Mouse (Mus musculus) kidney, adult 2 months (tissue): ENCODE results near the gene Cdk11b.

Source experiments
- CTCF ChIP-seq: fragments of 200-500 bp; conservative IDR thresholded peaks from 2 replicates; pipeline ENCODE4 v1.5.1; 2011; ENCODE audit warnings: low read depth, mild to moderate bottlenecking, control low read depth, low read length, moderate library complexity, mixed read lengths; ENCODE audit not compliant: insufficient read depth, insufficient read length
- POLR2A ChIP-seq: fragments of 200-500 bp; IDR thresholded peaks from one replicate; pipeline ENCODE4 v1.6.1; 2011; ENCODE audit warnings: low read depth, low read length, control low read depth

DNA sequence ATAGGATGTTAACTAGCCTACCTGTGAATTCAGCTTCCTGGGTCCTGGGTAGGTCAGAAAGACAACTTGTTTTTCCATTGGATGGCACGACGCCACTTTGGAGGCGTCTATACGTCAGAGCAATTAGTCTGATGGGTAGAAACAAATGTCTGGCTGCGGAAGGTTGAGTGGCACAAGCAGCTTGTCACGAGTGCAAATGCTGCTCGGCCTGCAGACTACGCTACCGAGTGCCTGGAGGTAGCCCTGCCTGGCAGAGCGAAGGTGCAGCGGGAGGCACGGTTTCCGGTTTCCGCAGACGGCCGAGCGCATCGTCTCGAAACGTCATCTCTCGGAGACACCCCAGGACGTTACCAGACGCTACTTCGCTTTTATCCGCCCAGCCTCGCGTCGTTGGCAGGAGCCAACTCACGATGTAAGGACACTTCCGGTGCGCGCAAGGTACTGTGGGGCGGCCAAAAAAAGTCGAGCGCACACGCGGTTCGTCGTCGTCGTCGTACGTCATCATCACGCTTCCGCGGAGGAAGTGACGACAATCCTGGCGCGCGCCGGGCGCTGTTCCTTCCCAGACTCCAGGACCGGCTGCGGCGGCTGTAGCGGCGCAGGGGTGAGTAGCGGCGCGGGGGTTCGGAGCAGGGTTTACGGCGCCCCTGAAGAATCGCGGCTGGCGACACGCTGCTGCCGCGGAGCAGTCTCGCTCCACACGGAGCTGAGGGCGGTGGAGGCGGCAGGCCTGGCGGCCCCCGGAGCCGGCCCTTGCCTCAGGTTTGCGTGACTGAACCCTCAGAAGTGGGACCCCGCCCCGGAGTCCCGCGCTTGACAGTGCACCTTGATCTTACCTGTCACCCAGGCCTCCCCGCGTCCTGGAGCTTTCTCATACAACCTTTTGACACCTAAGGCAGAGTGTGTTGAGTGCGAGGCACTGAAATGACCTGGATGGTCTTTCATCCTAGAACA, at the start of gene Cdk11b:
- TF ChIP-seq POLR2A (peak; percentile 54), CTCF (no peak)
